In genomic region chr4:44778316-44778715, GRCm38 (mm10) we compare ENCODE assay signal across 22 mouse cellular contexts. TPM values are rescaled to one million over a fixed set of nuclear protein-coding genes. Genes with fewer than 3 reads are reported as not detected.
A peak's percentile ranks its signal among the peaks of the same experiment; 100 is the strongest.
DNase-seq lines count a peak whose midpoint lies in the region; ATAC-seq and TF ChIP-seq lines count a peak whose summit lies in the region.
"Had no signal": no experiment of that assay in that cellular context is flagged by ENCODE, and none has a peak within 500 bp of the region (broad histone marks: within the 10 kb centered on the region; RNA-seq: fewer than 3 reads in every experiment).

No protein-coding gene starts in this region.

- DNase-seq in limb, embryonic 11.5 days (ENCODE audit: low spot score), result peak; percentile 33
- no peak for DNase-seq in limb, embryonic 10.5 days (ENCODE audit: low spot score)
- peak; percentile 25 for DNase-seq in adrenal gland, adult 8-10 months
- DNase-seq in embryo, embryonic 10 days (ENCODE audit: low spot score), result peak; percentile 72
- peak; percentile 41 for DNase-seq in mesoderm, embryonic 11.5 days (ENCODE audit: low read depth, low spot score)
- DNase-seq in left cerebral cortex, adult 18-20 months (ENCODE audit: low spot score in 2 of 2), result no peak
- DNase-seq in forebrain, postnatal 0 days, result no peak
- DNase-seq: cerebellum, postnatal 25 days; heart, postnatal 4 days; kidney, adult 8-10 months; right cerebral cortex, postnatal 25 days; thymus, postnatal 4 days had no signal

- no peak overlapping the region for H3K4me2 ChIP-seq in limb, embryonic 11.5 days (ENCODE audit: low read depth, severe bottlenecking)
- no peak overlapping the region for H3K4me2 ChIP-seq in forebrain, postnatal 0 days (ENCODE audit: low read depth)
- H3K4me2 ChIP-seq: embryonic facial prominence, embryonic 15.5 days; forebrain, embryonic 12.5 days; heart, embryonic 13.5 days; liver, embryonic 15.5 days; neural tube, embryonic 12.5 days had no signal

- H3K9ac ChIP-seq in limb, embryonic 11.5 days (ENCODE audit: low read length), result no peak overlapping the region
- H3K9ac ChIP-seq in forebrain, postnatal 0 days, result no peak overlapping the region
- H3K9ac ChIP-seq: embryonic facial prominence, embryonic 15.5 days; forebrain, embryonic 12.5 days; heart, embryonic 13.5 days; liver, embryonic 15.5 days; neural tube, embryonic 12.5 days had no signal

- no peak overlapping the region for H3K27ac ChIP-seq in limb, embryonic 11.5 days (replicated peaks; ENCODE audit: low read depth, low read length)
- no peak overlapping the region for H3K27ac ChIP-seq in limb, embryonic 10.5 days
- no peak overlapping the region for H3K27ac ChIP-seq in forebrain, postnatal 0 days (ENCODE audit: low read depth, low read length)
- H3K27ac ChIP-seq: embryonic facial prominence, embryonic 15.5 days; forebrain, embryonic 12.5 days; heart, embryonic 13.5 days; liver, embryonic 15.5 days; neural tube, embryonic 12.5 days had no signal

- no peaks in the 10 kb centered on the region for H3K4me1 ChIP-seq in limb, embryonic 11.5 days (ENCODE audit: control insufficient read depth, insufficient read depth, low read length)
- peaks cover 4% of the 10 kb centered on the region; the same call in 1 of the 2 replicates for H3K4me1 ChIP-seq in limb, embryonic 10.5 days
- H3K4me1 ChIP-seq in forebrain, postnatal 0 days (ENCODE audit: insufficient read depth), result no peaks in the 10 kb centered on the region
- H3K4me1 ChIP-seq: embryonic facial prominence, embryonic 15.5 days; liver, embryonic 15.5 days had no signal

- H3K9me3 ChIP-seq in limb, embryonic 11.5 days (ENCODE audit: control insufficient read depth, low read length), result no peaks in the 10 kb centered on the region
- H3K9me3 ChIP-seq in limb, embryonic 10.5 days (replicated peaks), result no peaks in the 10 kb centered on the region
- H3K9me3 ChIP-seq in forebrain, postnatal 0 days (ENCODE audit: low read length), result no peaks in the 10 kb centered on the region
- H3K9me3 ChIP-seq: embryonic facial prominence, embryonic 15.5 days; forebrain, embryonic 12.5 days; heart, embryonic 13.5 days; liver, embryonic 15.5 days; neural tube, embryonic 12.5 days had no signal

- 53% methylated on average over 3 of the region's 3 CpGs for WGBS in limb, embryonic 11.5 days
- 54% methylated on average over 3 of the region's 3 CpGs for WGBS in limb, embryonic 10.5 days
- WGBS in forebrain, postnatal 0 days, result 45% methylated on average over 3 of the region's 3 CpGs

- ATAC-seq in limb, embryonic 11.5 days (ENCODE audit: insufficient number of reproducible peaks, low FRiP score, low TSS enrichment, low read depth), result no peak
- ATAC-seq in erythroid progenitor cell, adult 5-6 weeks (replicated peaks; ENCODE audit: low FRiP score, poor library complexity, severe bottlenecking), result no peak
- no peak for ATAC-seq in forebrain, postnatal 0 days
- ATAC-seq: CD4-positive, CD25-positive, alpha-beta regulatory T cell, adult 4 months; inflammation-experienced regulatory T-cells, adult 6 months; lung, postnatal 0 days had no signal

- no peaks in the 10 kb centered on the region for H3K27me3 ChIP-seq in limb, embryonic 11.5 days (ENCODE audit: control insufficient read depth, insufficient read depth, low read length)
- H3K27me3 ChIP-seq in limb, embryonic 10.5 days (ENCODE audit: low read depth, poor library complexity, severe bottlenecking), result no peaks in the 10 kb centered on the region
- no peaks in the 10 kb centered on the region for H3K27me3 ChIP-seq in forebrain, postnatal 0 days (ENCODE audit: insufficient read depth, low read length)
- H3K27me3 ChIP-seq: embryonic facial prominence, embryonic 15.5 days; forebrain, embryonic 12.5 days; heart, embryonic 13.5 days; liver, embryonic 15.5 days; neural tube, embryonic 12.5 days had no signal

- no peaks in the 10 kb centered on the region for H3K36me3 ChIP-seq in limb, embryonic 11.5 days (ENCODE audit: control insufficient read depth, insufficient read depth, low read length)
- no peaks in the 10 kb centered on the region for H3K36me3 ChIP-seq in limb, embryonic 10.5 days
- H3K36me3 ChIP-seq in forebrain, postnatal 0 days (ENCODE audit: insufficient read depth), result no peaks in the 10 kb centered on the region
- H3K36me3 ChIP-seq: embryonic facial prominence, embryonic 15.5 days; forebrain, embryonic 12.5 days; heart, embryonic 13.5 days; liver, embryonic 15.5 days; neural tube, embryonic 12.5 days had no signal

- TF ChIP-seq CTCF in forebrain, postnatal 0 days (IDR thresholded peaks at IDR 0.05; ENCODE audit: low read depth), result no peak

- no peak overlapping the region for H3K4me3 ChIP-seq in limb, embryonic 11.5 days (ENCODE audit: low read depth, low read length)
- no peak overlapping the region for H3K4me3 ChIP-seq in limb, embryonic 10.5 days
- no peak overlapping the region for H3K4me3 ChIP-seq in forebrain, postnatal 0 days (ENCODE audit: low read depth, low read length)
- H3K4me3 ChIP-seq: embryonic facial prominence, embryonic 15.5 days; forebrain, embryonic 12.5 days; heart, embryonic 13.5 days; layer of hippocampus, adult 2 months; liver, embryonic 15.5 days; neural tube, embryonic 12.5 days had no signal

RNA-seq across cellular contexts. Expression of gene Zcchc7, which starts 22.6 kb away (rescaled TPM):
- polyA plus RNA-seq in limb, embryonic 11.5 days (2014; fragmentation: Nextera tagmentation; extraction: Ambion mirVana), result 22.3 and 22.9 TPM in 2 replicates
- polyA plus RNA-seq in limb, embryonic 10.5 days (2016; fragmentation: Nextera tagmentation; extraction: Ambion mirVana), result 20.2 and 20.5 TPM in 2 replicates
- total RNA-seq in adrenal gland, adult 8-10 months (2022), result 10 to 100 TPM; 37.4 to 78.7 (median 52.4) TPM
- total RNA-seq in erythroid progenitor cell, adult 5-6 weeks (2015; ENCODE audit: low replicate concordance), result 14.4 and 49.9 TPM in 2 replicates
- total RNA-seq in erythroid progenitor cell, adult 5-6 weeks (2017; ENCODE audit: low replicate concordance), result 43.1 and 97.0 TPM in 2 replicates
- 10 to 100 TPM; 48.6 to 54.1 TPM for total RNA-seq in left cerebral cortex, adult 18-20 months (2021)
- 23.6 and 24.1 TPM in 2 replicates for total RNA-seq in forebrain, postnatal 0 days (2014; rRNA removed)
- 18.1 and 27.5 TPM in 2 replicates for polyA plus RNA-seq in forebrain, postnatal 0 days (2015; fragmentation: Nextera tagmentation; extraction: Ambion mirVana)

Comparison
In these comparisons a context has a peak if more than half of its experiments do, and no peak if none do; other contexts are left out.
1. DNase-seq: peak in limb, embryonic 11.5 days (single experiment), adrenal gland, adult 8-10 months (single experiment), embryo, embryonic 10 days (single experiment) and mesoderm, embryonic 11.5 days (single experiment); none in limb, embryonic 10.5 days (single experiment), left cerebral cortex, adult 18-20 months (0 of 2) and forebrain, postnatal 0 days (single experiment).